Comparison of ENCODE assay signal across 8 mouse cellular contexts in genomic region chr12:80894973-80895570, GRCm38 (mm10). TPM values are rescaled to one million over a fixed set of nuclear protein-coding genes. Genes with fewer than 3 reads are reported as not detected.
DNase-seq lines count a peak whose midpoint lies in the region; ATAC-seq and TF ChIP-seq lines count a peak whose summit lies in the region.

No protein-coding gene starts in this region.

- no peak for TF ChIP-seq POLR2A in lung, adult 2 months (IDR thresholded peaks at IDR 0.05; ENCODE audit: borderline replicate concordance, extremely low read depth, low read depth, low read length)

- H3K27me3 ChIP-seq in forebrain, embryonic 16.5 days (replicated peaks; ENCODE audit: control insufficient read depth, insufficient read depth, low read length) = no peaks in the 10 kb centered on the region

- H3K9ac ChIP-seq in forebrain, embryonic 16.5 days (replicated peaks; ENCODE audit: low read depth, low read length) = peak overlapping the region; percentile 33

- peak; percentile 73 for DNase-seq in Muller cell, postnatal 12 days (ENCODE audit: inconsistent ontology term)
- DNase-seq in cerebellum, adult 18-20 months = peak; percentile 82 to 84
- peak; percentile 70 to 75 for DNase-seq in layer of hippocampus, adult 2 months (ENCODE audit: low spot score in 2 of 2)
- peak; percentile 69 for DNase-seq in lung, adult 2 months
- peak; percentile 76 for DNase-seq in thymus, postnatal 0 days (ENCODE audit: low spot score)

- peak overlapping the region; percentile 27 for H3K4me3 ChIP-seq in forebrain, embryonic 16.5 days (replicated peaks; ENCODE audit: low read length)
- H3K4me3 ChIP-seq in layer of hippocampus, adult 2 months = peak overlapping the region; percentile 42
- H3K4me3 ChIP-seq in lung, adult 2 months (replicated peaks; ENCODE audit: extremely low read depth, low read depth, low read length) = no peak overlapping the region

- ATAC-seq in forebrain, embryonic 16.5 days = peak; percentile 99
- peak; percentile 90 to 92 for ATAC-seq in hematopoietic stem cell, adult 5-6 weeks (replicated peaks in 1 of 2; ENCODE audit: insufficient read depth in 1 of 2, low FRiP score in 2 of 2, low TSS enrichment in 1 of 2, low read depth in 1 of 2, poor library complexity in 2 of 2, severe bottlenecking in 2 of 2)
- ATAC-seq in neutrophil, adult 5-6 weeks (ENCODE audit: extremely low read depth, insufficient number of reproducible peaks, low FRiP score, poor library complexity, severe bottlenecking) = peak; percentile 88

- TF ChIP-seq CTCF in layer of hippocampus, adult 2 months (conservative IDR thresholded peaks at IDR 0.05) = peak; percentile 99
- TF ChIP-seq CTCF in lung, adult 2 months (IDR thresholded peaks at IDR 0.05; ENCODE audit: insufficient read depth, low read length) = peak; percentile 99

- 4% methylated on average over 19 of the region's 19 CpGs for WGBS in forebrain, embryonic 16.5 days
- WGBS in lung, adult 2 months = 19% methylated on average over 19 of the region's 19 CpGs

- peak overlapping the region; percentile 51 for H3K4me2 ChIP-seq in forebrain, embryonic 16.5 days (ENCODE audit: low read length)

- H3K9me3 ChIP-seq in forebrain, embryonic 16.5 days (ENCODE audit: control insufficient read depth, low read length) = no peaks in the 10 kb centered on the region

- no peak overlapping the region for H3K27ac ChIP-seq in forebrain, embryonic 16.5 days (ENCODE audit: low read length)
- no peak overlapping the region for H3K27ac ChIP-seq in layer of hippocampus, adult 2 months

- H3K4me1 ChIP-seq in forebrain, embryonic 16.5 days (replicated peaks; ENCODE audit: control insufficient read depth, insufficient read depth, low read length) = peaks cover 3% of the 10 kb centered on the region; the same call in 1 of the 2 replicates
- no peaks in the 10 kb centered on the region; the same call in 1 of the 2 replicates for H3K4me1 ChIP-seq in lung, adult 2 months (ENCODE audit: control insufficient read depth, insufficient read depth, low read length)

- H3K36me3 ChIP-seq in forebrain, embryonic 16.5 days (ENCODE audit: control insufficient read depth, insufficient read depth) = no peaks in the 10 kb centered on the region

RNA-seq across cellular contexts. Expression of gene Srsf5, which starts 50.2 kb away (rescaled TPM):
- polyA plus RNA-seq in forebrain, embryonic 16.5 days (2015; fragmentation: Nextera tagmentation; extraction: Ambion mirVana) = 478 and 525 TPM in 2 replicates
- 1,371 and 1,393 TPM in 2 replicates for total RNA-seq in hematopoietic stem cell, adult 5-6 weeks (2017)
- total RNA-seq in layer of hippocampus, adult 2 months (2021) = 100 to 1,000 TPM; 356 to 358 TPM
- 364 and 550 TPM in 2 replicates for polyA plus RNA-seq in lung, adult 2 months (2012; rRNA removed)
- total RNA-seq in neutrophil, adult 5-6 weeks (2017) = 1,537 and 1,538 TPM in 2 replicates
- polyA plus RNA-seq in thymus, postnatal 0 days (2015; fragmentation: Nextera tagmentation; extraction: Ambion mirVana) = 655 and 689 TPM in 2 replicates
